Mouse (Mus musculus): ENCODE measurements at regions not wholly inside any gene's neighbourhood (a gene's known extent, or its start where the extent isn't known, plus 50 kb on each side); places are given as distances from the start of the nearest gene placed in this dataset.
"Not testable (repeated sequence)": the region's sequence is repeated elsewhere in the genome, so short reads cannot be mapped to it uniquely, and the experiment has no call there.

DNA sequence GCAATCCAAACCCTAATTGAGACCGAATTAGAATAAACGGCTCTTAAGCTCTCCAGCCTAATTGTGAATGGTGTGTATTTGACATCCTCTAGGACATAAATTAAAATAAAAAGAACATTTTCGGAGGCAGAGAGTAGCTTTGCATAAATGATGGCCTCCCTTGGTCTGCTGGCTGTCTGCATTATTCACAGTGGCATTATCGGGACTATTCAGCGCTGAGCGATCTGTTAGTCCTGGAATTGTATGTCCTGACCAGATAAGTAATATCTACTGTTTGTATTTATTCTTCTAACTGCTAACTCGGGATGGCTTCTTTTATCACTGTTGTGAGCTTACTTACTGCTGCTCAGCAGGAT, 299.6 kb downstream of the Chl1 start:
- no peak for DNase-seq (ENCODE audit: low spot score)

DNA sequence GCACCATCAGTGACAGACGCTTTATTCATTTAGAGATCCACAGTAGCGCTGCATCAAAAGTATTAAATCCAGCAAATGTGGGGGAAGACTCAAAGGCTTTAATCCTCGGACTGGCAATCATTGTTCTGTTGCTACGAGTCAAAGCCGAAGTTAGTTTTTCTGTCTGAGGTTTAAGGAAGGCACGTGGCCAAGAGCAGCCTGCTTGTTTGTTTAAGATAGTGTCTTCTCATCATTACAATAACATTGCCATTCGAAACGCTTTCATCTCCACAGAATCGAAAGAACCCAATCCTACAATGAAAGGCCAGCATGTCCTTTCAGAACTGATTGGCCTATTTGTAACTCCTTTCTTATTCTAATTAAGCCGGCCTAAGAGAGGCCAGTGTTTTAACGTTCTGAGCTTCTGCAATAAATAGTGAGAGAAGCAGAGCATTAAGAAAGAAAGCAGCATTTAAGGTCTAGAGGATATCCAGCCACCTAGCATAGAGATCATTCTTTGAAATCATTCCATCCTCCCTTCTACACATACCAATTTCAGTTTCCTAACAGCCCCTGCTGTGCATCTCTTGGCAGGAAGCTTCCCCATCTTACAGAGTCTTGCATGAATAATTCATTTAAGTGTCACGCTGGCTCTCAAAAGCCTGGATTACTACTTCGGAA, 300.1 kb downstream of the Chl1 start:
- peak; percentile 45 for DNase-seq (ENCODE audit: low spot score)

- DNase-seq (ENCODE audit: low spot score): not testable (repeated sequence)
Observed at GRCm38 (mm10) chr6:103816396-103816795, 306.0 kb downstream of the Chl1 start.

GRCm38 (mm10) chr6:103826042-103826441, 315.7 kb downstream of the Chl1 start:
- no peak for DNase-seq (ENCODE audit: low spot score)

DNA sequence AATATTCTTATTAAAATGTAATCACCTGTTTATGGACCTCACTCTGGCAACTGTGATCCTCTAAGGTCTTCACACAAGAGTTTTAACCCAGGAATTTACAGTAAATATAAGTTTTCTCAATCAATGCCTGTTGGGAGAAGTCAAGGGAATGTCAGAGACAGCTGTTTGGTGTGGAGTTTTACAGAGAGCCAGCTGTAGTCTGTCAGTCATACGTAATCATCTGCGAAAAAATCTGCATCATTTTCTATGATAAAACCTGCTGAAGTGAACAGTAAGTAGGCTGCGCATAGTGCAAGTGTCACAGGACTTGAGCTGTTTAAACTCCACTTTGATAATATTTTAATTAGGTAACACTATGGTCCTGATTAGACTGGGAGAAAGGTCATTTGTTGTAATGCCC, 317.2 kb downstream of the Chl1 start:
- no peak for DNase-seq (ENCODE audit: low spot score)

- DNase-seq (ENCODE audit: low spot score): no peak
Observed at GRCm38 (mm10) chr6:103828866-103829265, 318.5 kb downstream of the Chl1 start.

- DNase-seq (ENCODE audit: low spot score): no peak
Observed at GRCm38 (mm10) chr6:103832301-103832700, 321.9 kb downstream of the Chl1 start.

GRCm38 (mm10) chr6:103832808-103833207, 322.4 kb downstream of the Chl1 start:
- DNase-seq (ENCODE audit: low spot score): no peak

DNA sequence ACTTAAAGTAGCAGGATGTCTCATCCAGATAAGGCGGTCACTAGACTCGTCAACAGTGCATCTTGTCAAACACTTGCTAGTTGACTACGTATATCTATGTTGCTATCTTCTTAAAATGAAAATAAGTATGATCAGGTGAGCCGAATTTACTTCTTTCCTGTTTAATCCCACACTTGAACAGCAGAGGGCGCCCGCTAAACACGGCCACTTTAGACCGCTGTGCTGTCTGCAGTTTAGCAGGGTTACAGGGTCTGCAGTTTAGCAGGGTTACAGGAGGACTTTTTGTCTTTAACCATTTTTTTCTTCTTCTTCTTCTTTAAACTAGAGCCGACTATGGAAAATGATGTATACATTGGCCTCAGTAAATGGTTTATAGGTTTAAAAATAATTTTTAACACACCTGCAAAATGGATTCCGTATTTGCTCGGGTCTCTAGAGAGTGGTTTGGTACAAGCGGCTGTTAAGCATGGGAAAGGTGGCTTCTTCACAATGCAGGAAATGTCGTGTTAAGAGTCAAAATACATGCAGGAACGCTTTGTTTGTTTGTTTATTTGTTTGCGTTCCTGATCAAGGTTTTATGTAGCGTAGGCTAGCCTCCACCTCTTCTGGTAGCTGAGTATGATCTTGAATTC, 323.2 kb downstream of the Chl1 start:
- peak; percentile 84 for DNase-seq (ENCODE audit: low spot score)

DNA sequence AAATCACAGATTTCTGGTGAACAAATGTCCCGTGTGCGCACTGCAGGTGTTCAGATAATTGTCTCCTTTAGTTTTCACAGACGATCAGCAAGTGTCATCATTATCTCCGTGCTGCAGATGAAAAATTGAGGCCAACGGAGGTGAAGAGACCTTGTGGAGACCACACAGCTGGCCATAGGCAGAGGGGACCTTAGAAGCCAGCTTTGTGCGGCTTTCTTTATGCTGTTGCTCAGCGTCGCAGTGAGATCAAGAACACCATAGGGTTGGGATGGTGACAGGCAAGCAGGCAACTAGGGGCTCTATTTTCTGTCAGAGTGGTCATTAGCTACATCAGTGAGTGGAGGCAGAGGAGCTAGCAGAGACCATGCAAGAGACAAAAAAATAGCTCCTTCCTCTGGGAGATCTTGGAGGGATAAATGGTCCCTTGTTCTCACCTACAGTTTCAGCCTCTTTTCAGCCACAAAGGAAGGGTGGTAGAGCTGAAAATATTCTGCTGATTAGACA, 324.4 kb downstream of the Chl1 start:
- DNase-seq (ENCODE audit: low spot score): no peak

GRCm38 (mm10) chr6:103859787-103860186, 349.4 kb downstream of the Chl1 start:
- no peak for DNase-seq (ENCODE audit: low spot score)

GRCm38 (mm10) chr6:103893455-103893854, 383.1 kb downstream of the Chl1 start:
- no peak for DNase-seq (ENCODE audit: low spot score)

DNA sequence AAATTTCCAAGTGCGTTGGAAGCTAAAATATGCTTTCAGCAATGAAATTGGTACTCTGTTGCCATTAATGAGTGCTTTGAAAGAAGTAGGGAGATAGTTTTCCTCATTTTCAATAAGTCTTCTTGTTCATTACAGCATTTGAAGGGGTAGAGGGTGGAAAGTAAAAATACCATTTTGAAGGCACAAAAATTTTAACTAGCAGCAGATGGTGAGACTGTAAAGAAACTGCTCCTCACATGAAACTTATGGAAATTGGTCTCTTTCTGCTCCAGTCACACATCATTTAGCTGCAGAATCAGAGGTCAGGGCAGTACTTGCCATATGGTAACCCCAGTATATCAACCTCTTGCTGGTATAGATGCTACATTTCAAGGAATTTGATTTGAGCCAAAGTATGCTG, 414.1 kb downstream of the Chl1 start:
- no peak for DNase-seq (ENCODE audit: low spot score)

DNA sequence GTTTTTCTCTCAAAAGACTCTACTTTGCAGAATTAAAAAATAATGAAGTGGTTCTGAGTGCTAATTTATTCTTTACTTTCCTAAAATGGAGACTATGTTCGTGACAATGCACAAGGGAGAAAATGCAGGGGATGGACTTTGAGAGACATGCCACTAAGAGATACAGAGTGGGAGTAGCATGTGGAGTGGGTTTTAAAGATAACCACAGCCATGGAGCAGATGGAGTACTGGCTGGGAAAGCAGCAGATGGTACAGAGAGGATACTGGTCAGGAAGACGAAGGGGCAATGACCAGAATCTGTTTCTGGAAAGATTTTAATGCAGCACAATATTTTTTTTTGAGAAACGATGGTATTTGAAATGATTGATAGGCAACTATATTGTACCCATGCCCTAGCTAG, 416.7 kb downstream of the Chl1 start:
- DNase-seq (ENCODE audit: low spot score): no peak

DNA sequence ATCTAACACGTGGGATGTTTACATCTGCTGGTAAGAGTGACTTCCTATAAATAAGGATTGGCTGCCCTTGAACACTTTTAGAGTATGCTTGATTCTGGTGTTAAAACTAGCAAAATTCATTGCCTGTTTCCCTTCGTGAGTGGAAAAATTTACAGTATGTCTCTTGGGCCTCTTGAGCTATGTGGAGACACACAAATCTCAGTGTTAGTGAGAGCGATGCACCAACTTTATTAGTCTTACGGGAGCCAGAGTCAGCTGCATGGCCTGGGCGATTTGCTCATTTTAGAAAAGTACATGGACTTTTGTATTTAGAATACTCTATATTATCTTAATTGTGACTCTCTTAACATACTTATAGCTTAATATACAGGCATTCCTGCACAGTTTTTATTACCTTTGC, 430.0 kb downstream of the Chl1 start:
- no peak for DNase-seq (ENCODE audit: low spot score)

DNA sequence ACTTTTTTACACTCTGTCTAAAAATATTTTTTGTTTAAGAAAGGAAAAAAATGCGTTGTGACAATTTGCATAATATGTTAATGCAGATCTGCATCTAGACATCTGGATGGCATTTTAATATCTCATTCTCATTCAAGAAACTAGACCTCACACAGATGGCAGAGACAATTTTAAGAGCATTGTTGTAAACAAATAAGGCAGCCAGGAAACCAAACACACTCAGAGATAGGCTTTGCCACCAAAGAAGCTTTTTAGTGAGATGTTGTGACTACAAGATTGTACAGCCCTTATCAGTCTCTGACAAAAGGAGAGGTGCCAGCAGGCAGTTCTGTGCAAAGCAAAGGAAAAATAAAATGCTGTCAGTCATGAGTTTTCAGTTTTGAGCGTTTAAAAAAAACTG, 434.0 kb downstream of the Chl1 start:
- DNase-seq (ENCODE audit: low spot score): no peak

DNA sequence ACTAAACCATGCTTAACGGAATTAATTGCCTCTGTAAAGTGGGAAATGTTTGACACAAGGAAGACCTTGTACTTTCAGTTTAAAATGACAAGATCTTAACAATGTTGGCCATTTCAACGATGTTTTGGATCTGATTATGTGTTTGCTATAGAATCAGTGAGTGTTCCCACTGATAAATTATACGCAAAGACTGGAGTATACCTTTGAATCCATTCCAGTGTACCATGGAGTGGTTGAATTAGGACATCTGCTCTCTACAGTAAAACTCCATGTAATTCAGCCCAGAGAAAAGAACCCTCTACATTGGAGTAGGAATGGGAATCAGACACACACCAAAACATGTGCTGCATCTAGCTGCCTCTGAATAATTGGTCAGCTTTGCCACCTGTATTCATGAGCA, 437.1 kb downstream of the Chl1 start:
- no peak for DNase-seq (ENCODE audit: low spot score)

GRCm38 (mm10) chr6:103953134-103953771, 442.9 kb downstream of the Chl1 start:
- peak; percentile 11 for DNase-seq (ENCODE audit: low spot score)

DNA sequence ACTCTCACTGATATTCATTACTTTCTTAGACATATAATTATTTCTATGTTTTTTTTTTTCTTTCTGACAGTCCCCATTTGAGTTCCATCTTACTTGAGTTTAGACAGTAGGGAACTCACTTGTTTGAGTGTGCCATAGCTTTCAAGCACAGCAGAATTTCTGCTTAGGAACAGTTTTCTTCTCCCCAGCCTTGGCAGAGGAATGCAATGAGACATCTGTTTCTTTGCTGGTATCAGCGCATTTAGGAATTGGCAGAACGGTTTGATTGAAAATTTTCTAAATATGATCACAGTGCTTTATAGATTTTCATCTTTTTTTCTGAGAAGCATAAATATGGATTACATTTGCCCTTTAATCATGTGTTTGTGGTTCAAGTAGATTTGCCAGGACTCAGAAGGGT, 448.6 kb downstream of the Chl1 start:
- no peak for DNase-seq (ENCODE audit: low spot score)

DNA sequence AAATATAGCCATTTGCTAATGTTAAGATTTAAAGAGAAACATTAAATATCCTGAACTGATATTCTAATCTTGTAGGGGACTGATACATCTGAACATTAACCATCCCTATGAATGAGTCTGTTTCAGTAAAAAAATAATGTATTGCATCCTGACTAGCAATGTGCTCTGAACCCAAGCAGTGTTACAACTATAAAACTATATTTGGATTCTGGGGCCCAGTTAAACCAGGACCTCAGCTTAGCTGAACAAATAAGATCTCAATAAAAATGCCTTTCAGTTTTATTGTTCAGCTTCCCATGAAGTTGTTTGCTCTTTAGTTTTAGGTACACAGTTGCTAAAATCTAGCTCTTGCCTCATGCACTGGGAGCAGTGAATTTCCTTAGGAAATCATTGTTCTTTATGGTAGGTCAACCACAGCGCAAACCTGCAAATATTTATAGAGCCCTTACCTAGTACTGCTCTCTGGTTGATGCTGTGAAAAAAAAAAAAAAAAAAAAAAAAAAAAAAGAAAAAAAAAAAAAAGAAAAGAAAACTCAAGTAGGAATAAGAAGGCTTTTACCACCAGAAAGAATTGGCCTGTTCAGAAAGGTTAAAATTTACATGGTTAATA, 457.5 kb downstream of the Chl1 start:
- DNase-seq (ENCODE audit: low spot score): no peak

DNA sequence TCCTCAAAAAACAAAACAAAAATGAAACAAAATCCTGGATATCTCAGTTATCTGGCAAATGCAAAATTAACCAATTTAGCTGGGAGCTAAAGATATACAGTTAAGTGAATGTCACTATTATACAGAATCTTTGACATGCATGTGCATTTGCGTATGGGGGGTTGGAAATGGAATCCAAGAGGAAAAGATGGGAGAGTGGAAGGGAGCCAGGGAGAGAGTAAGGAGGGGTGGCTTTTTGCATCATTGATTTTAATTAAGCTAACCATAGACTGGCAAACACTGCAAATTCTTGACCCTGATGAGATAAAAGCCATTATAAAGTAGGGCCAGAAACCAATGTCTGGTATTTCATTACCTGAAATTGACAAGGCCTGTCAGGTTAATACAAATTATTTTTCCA, 488.8 kb downstream of the Chl1 start:
- no peak for DNase-seq (ENCODE audit: low spot score)

DNA sequence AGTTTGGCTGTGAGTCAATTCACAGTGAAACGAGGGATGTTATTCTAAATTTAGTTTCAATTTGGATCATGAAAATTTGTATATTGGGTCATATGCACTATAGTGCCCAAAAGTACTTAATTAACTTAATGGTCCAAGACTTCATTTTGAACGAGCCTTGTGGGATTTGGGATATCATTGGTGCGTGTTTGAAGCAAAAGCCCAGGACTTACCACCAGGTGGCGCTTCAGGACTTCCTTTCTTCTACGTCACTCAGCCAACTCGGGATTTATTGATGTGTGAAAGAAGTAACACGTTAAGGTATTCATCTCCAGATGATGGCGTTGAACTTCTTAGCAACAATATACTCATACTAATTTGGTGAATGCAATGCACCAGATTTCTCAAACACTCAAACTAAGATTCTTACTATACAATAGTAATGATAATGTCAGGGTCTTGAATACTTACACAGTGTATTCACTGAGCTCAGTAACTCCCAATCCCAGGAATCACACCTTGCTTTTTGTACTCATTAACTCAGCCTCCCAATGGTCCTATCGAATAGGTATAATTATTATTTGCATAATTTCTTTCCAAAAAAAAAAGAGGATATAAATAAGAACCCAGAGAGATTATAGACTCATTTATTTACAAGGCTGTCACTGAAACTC, 464.0 kb upstream of the Cntn6 start:
- DNase-seq (ENCODE audit: low spot score): peak; percentile 90

- DNase-seq (ENCODE audit: low spot score): no peak
Observed at GRCm38 (mm10) chr6:104038853-104039252, 453.7 kb upstream of the Cntn6 start.
